Mouse (Mus musculus): ENCODE measurements around the gene 9030025P20Rik.
A peak's percentile ranks its signal among the peaks of the same experiment; 100 is the strongest.
"Not testable (repeated sequence)": the region's sequence is repeated elsewhere in the genome, so short reads cannot be mapped to it uniquely, and the experiment has no call there.

The 9030025P20Rik gene

GRCm38 (mm10) chr17:14992522-14993138 is 14.4 kb downstream of the 9030025P20Rik start:
- not testable (repeated sequence) for DNase-seq

GRCm38 (mm10) chr17:14993139-14993832 is 15.0 kb downstream of the 9030025P20Rik start:
- not testable (repeated sequence) for DNase-seq

- DNase-seq = not testable (repeated sequence)
Observed at GRCm38 (mm10) chr17:14994140-14994539, 15.9 kb downstream of the 9030025P20Rik start.

- DNase-seq = not testable (repeated sequence)
Observed at GRCm38 (mm10) chr17:15000047-15000446, 21.8 kb downstream of the 9030025P20Rik start.

- DNase-seq = not testable (repeated sequence)
Observed at GRCm38 (mm10) chr17:15009088-15009487, 30.8 kb downstream of the 9030025P20Rik start.

GRCm38 (mm10) chr17:15009706-15010413 is 31.6 kb downstream of the 9030025P20Rik start, which contains the start of gene Gm3435:
Gm3435 (plus strand) TSS chr17:15010176.
- not testable (repeated sequence) for DNase-seq

GRCm38 (mm10) chr17:15021503-15022220 is 43.4 kb downstream of the 9030025P20Rik start:
- peak; percentile 28 for DNase-seq

- DNase-seq = not testable (repeated sequence)
Observed at GRCm38 (mm10) chr17:15023878-15024492, 45.7 kb downstream of the 9030025P20Rik start.

- DNase-seq = not testable (repeated sequence)
Observed at GRCm38 (mm10) chr17:15024502-15025193, 46.4 kb downstream of the 9030025P20Rik start.

- not testable (repeated sequence) for DNase-seq
Observed at GRCm38 (mm10) chr17:15025513-15025912, 47.2 kb downstream of the 9030025P20Rik start.

- not testable (repeated sequence) for DNase-seq
Observed at GRCm38 (mm10) chr17:15031414-15031813, 53.1 kb downstream of the 9030025P20Rik start.

- DNase-seq = not testable (repeated sequence)
Observed at GRCm38 (mm10) chr17:15040455-15040854, 62.2 kb downstream of the 9030025P20Rik start.
